Mouse (Mus musculus): ENCODE results near the gene Dicer1.
A peak's percentile ranks its signal among the peaks of the same experiment; 100 is the strongest.

The Dicer1 gene

DNA sequence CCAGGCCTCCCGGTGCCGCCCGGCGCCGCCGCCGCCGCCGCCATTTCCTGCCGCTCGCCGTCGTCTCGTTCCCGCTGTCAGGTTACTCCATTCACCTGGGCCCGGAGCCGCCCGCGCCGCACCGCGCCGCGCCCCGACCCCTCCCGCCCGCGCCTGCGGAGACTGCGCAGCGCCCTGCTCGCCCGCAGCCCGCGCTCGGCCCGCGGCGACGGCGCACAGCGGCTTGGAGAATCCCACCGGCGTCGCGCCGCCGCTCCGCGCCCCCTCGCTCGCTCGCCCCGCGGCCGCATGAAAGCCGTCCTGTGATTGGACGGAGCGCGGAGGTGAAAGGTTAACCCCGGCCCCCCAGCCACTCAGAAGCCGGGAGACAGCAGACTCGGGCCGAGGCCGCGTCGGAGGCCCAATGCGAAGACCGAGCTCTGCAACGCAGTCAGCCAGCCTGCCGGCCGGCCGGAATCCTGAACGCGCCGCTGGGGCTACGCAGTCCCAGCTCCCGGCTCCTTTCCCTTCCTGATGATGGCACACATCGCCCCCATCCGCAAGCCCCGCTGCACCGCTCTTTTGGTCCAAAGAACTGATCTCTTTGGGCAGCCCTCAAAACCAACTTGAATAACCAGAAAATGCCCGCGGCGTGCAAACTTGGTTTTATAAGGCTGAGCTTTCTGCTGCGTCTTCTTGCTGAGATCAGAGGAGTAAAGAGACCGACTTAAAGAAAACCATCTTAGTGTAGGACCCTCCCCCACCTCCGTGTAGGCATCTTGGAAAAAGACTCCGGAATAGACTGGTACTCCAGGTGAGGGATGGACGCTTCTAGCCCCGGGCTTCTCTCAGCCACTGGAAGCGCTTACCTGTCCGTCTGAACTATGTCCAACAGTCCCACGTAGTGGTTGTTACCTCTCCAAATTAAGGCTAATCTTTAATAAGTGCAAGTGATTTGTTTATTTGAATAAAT lies at the start of gene Dicer1:
Gene Dicer1, minus strand, starts transcription at position 139 of the 952 bp plus-strand sequence.
- DNase-seq = peak; percentile 95 to 97

DNA sequence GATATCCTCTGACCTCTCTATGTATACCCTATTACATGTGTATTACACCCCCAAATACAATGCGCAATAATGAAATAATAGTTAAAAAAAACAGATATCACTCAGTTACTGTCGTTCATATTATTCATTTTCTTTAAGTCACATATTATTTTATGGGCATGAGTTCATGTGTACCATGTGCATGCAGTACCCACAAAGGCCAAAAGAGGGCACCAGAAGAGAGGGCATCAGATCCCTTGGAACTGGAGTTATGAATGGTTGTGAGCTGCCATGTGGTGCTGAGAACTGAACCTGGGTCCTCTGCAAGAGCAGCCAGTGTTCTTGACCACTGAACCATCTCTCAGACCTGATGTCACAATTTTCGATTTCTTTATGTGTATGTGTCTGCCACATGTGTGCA lies 47.6 kb upstream of the Dicer1 start:
- DNase-seq = no peak

GRCm38 (mm10) chr12:104797905-104798304 lies 46.2 kb upstream of the Dicer1 start:
- DNase-seq = no peak

DNA sequence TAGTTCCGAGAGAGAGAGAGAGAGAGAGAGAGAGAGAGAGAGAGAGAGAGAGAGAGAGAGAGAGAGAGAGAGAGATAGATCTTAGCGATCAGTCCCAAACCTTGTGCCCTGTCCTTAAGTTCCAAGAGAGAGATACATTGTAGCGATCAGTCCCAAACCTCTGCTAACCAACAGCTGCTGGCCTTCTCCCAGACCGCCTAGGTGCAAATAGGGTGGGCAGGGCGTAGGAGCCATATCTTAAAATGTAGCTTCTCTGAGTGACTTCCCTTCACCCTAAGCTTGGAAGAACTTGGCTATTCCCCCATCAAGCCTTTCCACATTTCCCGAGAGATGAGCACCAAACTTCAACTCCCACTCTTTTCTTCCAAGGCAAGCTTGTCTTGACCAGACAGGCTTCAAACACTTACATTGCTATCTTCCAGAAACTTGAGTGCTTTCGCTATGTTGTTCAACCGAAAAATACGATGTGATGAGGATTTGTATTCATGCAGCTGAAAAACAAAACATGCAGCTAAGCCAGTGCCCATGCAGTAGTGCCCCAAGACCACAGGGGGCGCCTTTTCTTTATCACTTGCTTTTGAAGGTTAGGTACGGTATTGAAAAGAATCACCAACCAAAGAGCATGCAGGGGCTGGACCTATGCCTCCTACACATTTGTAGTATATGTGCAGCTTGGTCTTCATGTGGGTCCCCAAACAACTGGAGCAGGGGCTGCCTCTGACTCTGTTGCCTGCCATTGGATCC lies 45.1 kb upstream of the Dicer1 start:
- no peak for DNase-seq

GRCm38 (mm10) chr12:104794957-104795356 lies 43.2 kb upstream of the Dicer1 start:
- no peak for DNase-seq

DNA sequence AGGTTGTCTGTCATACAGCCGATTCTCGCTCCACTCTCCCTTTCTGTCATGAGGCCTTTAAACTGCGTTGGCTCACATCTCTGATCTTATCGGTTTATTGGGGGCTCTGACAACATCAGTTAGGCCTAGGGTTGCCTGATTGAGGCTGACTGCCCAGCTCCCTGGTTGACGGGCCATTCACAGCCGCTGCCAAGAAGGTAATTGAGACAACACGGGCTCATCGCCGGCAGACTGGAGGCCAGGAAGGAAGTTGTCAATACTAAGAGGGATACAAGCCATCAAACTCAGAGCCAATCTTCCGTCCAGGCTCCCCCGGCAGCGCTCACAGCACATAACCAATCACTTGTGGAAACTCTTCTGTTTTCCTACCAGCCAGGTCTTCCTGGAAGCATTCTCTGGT lies 41.7 kb upstream of the Dicer1 start:
- DNase-seq = no peak

- DNase-seq = no peak
Measured at GRCm38 (mm10) chr12:104777603-104778002, 25.9 kb upstream of the Dicer1 start.

- DNase-seq = no peak
Measured at GRCm38 (mm10) chr12:104771941-104772340, 20.2 kb upstream of the Dicer1 start.

- DNase-seq = no peak
Measured at GRCm38 (mm10) chr12:104769201-104769785, 17.5 kb upstream of the Dicer1 start.

DNA sequence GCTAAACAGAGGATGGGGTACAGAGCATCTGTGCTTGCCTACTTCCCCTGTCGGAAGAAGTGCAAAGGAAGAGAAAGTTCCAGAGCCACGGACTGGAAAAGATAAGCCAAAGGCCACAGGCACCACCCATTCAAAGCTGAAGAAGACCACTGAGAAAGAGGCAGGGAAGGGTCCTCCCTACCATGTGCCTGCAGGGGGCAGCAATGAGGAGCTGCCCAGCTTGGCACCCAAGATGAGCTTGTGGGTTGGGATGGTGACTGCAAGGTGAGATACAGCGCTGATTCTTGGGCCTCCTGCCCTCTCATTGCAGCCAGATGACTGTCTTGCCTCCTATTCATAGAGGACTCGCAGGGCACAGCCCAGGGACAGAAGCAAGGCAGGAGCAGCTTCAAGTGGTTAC lies 15.4 kb upstream of the Dicer1 start:
- DNase-seq = no peak

DNA sequence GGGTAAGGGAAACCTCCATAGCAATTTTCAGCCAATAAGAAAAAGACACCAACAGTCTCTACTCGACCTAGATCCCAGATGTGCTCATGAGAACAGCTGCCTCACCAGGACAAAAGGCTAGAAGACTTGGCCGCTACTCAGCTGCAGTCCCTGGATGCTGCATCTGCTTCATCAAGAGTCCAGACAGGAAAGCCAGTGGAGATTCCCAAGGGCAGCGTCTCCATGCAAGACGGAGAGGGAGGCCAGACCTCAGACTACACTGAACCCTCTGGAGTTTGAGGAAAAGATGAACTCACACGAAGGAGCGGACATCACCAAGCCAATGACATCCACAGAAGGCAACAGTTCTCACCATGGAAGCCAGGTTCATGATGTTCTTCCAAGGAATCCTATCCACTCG lies 14.0 kb upstream of the Dicer1 start:
- DNase-seq = no peak

- no peak for DNase-seq
Measured at GRCm38 (mm10) chr12:104765116-104765515, 13.4 kb upstream of the Dicer1 start.

GRCm38 (mm10) chr12:104763918-104764317 lies 12.2 kb upstream of the Dicer1 start:
- no peak for DNase-seq

GRCm38 (mm10) chr12:104761411-104761810 lies 9.7 kb upstream of the Dicer1 start:
- DNase-seq = no peak

- no peak for DNase-seq
Measured at GRCm38 (mm10) chr12:104758066-104758465, 6.3 kb upstream of the Dicer1 start.

DNA sequence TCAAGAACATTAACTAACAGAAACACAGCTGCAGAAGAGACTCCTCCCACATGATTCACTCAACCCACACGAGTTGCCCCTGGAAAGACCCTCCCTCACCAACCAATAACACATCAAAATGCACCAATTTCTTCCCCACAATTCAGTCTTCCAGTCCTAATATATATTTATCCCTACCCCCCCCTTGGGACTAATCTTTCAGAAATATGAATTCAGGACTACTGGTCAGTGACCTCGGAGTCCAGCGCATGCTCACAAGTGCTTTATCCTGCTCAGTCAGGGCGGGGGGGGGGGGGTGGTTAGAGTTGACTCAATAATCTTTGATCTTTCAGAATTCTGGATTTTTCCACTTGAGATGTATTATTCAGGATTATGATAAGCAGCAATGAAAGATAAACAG lies 1.9 kb upstream of the Dicer1 start:
- no peak for DNase-seq

GRCm38 (mm10) chr12:104751331-104751813 lies 380 bp downstream of the Dicer1 start:
- DNase-seq = peak; percentile 25 to 35

DNA sequence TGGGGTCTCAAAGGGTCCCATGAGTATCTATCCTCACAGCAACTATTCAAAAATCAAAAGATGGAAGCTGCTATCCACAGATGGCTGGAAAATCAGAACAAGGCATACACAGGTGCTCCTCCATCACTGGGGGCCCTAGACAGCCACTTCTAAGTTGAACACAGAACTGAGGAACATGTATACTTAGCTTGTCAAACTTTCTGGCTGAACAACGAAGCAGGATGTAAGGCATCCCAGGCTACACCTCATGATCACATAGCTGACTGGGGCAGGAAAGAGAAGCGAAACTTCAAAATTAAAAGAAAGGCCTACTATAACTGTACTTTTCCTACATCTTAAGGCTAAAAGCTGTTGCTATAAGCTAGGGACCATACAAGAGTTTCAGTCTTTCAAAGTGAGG lies 2.8 kb downstream of the Dicer1 start:
- DNase-seq = no peak

DNA sequence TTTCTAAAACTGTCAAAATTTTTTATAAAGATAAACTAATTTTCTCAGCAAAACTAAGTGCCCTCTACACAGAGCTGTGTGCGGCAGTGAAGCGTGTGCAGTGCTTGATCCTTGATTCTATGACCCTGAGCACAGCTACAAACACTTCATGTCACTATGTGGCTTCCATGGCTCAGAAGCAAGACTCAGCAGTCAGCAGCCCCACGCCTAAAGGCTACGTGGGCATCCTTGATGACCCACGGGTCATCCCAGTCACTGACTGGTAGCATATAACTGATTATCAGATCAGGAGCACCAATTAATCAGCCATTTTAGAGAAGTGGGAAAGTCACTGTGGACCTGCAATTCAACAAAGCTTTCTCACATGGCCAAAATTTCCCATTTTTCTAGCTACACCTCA lies 4.5 kb downstream of the Dicer1 start:
- DNase-seq = no peak

DNA sequence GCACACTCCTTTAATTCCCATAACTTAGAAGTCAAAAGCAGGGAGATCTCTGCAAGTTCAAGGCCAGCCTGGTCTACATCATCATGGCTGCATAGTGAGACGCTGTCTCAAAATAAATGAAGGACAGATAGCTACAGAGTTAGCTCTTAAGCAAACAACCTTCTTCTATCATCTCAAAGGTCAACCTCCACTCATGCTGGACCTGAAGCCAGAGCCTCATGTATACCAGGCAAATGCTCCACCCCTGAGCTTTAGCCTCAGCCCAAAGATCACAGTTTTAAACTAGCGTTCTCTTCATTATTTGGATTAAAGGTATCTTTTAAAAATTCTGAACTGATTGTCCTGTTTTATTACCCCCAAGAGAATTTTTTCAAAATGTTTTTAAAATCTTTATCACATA lies 5.2 kb downstream of the Dicer1 start:
- peak; percentile 15 to 38 for DNase-seq

DNA sequence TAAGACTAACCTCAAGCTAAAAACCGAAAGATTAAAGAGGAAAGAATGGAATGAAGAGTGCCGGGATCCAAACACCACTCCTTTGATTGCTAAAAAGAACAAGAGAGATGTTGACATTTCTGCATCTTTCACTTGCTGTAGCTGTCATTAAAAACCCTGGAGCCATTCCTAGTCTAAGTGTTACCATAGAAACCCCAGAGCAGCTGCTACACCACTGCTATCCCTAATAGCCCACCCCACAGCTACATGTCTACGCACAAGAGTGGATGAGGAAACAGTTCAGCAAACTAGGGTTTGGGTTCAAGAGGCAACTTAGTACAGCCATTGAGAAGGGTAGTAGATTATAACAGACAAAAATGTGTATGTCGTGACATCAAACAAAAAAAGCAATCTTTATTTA lies 8.1 kb downstream of the Dicer1 start:
- no peak for DNase-seq

- no peak for DNase-seq
Measured at GRCm38 (mm10) chr12:104742247-104742646, 9.5 kb downstream of the Dicer1 start.
